Mouse (Mus musculus) MEL (cell line): ENCODE data around the gene Dnah14. TPM values are rescaled to one million over a fixed set of nuclear protein-coding genes. Genes with fewer than 3 reads are reported as not detected.

ENCODE experiments used
- DNase-seq: peaks from one replicate; pipeline ENCODE4 v3.0.0; 2011; ENCODE audit warnings: low read depth, low spot score
- H3K27ac ChIP-seq: 2 replicates; pipeline ENCODE4 v1.5.1; 2012; ENCODE audit warnings: low read depth, mild to moderate bottlenecking, control low read depth, low read length, moderate library complexity; ENCODE audit not compliant: control insufficient read depth
- H3K27me3 ChIP-seq, 2 experiments: fragments of 150-350 bp in 1 of 2; sonication (generic) in 1 of 2; 2 replicates each; pipeline ENCODE4 v1.6.1; 2012; ENCODE audit warnings: low read length in 2 of 2, mild to moderate bottlenecking in 2 of 2, improper control_type of control experiment in 1 of 2, moderate library complexity in 1 of 2; ENCODE audit not compliant: insufficient read depth in 2 of 2, control insufficient read depth in 1 of 2
- H3K36me3 ChIP-seq, 2 experiments: 2 replicates each; pipeline ENCODE4 v1.6.1; 2012 to 2014; ENCODE audit warnings: low read length in 2 of 2, improper control_type of control experiment in 1 of 2, inconsistent platforms in 1 of 2, mild to moderate bottlenecking in 1 of 2; ENCODE audit not compliant: insufficient read depth in 2 of 2, control insufficient read depth in 1 of 2
- H3K4me1 ChIP-seq, 2 experiments: fragments of 150-350 bp in 1 of 2; sonication (generic) in 1 of 2; 2 replicates each; pipeline ENCODE4 v1.6.1; 2012; ENCODE audit warnings: low read length in 2 of 2, improper control_type of control experiment in 1 of 2, mild to moderate bottlenecking in 1 of 2; ENCODE audit not compliant: insufficient read depth in 2 of 2, control insufficient read depth in 1 of 2
- H3K4me3 ChIP-seq, 2 experiments: fragments of 150-350 bp in 1 of 2; sonication (generic) in 1 of 2; 2 replicates each; pipeline ENCODE4 v1.5.1; 2012; ENCODE audit warnings: low read depth in 2 of 2, low read length in 2 of 2, mild to moderate bottlenecking in 2 of 2, moderate library complexity in 2 of 2, control low read depth in 1 of 2, improper control_type of control experiment in 1 of 2; ENCODE audit not compliant: control insufficient read depth in 1 of 2, insufficient read depth in 1 of 2
- H3K79me2 ChIP-seq: 2 replicates; pipeline ENCODE4 v1.6.1; 2012; ENCODE audit warnings: mild to moderate bottlenecking, low read length, moderate library complexity; ENCODE audit not compliant: control insufficient read depth, poor library complexity, insufficient read depth
- H3K9ac ChIP-seq: 2 replicates; pipeline ENCODE4 v1.6.1; 2012; ENCODE audit warnings: low read depth, mild to moderate bottlenecking, control low read depth, low read length, moderate library complexity; ENCODE audit not compliant: control insufficient read depth, poor library complexity, severe bottlenecking
- H3K9me3 ChIP-seq: fragments of 150-350 bp; sonication (generic); replicated peaks from 2 replicates; pipeline ENCODE4 v1.6.1; 2012; ENCODE audit warnings: mild to moderate bottlenecking, low read length, improper control_type of control experiment, moderate library complexity; ENCODE audit not compliant: insufficient read depth
- BHLHE40 ChIP-seq: IDR thresholded peaks from 2 replicates; pipeline ENCODE4 v1.6.1; 2012; ENCODE audit warnings: low read depth, mild to moderate bottlenecking, inconsistent platforms, low read length, improper control_type of control experiment, borderline replicate concordance
- CHD1 ChIP-seq: IDR thresholded peaks from 2 replicates; pipeline ENCODE4 v1.6.1; 2012; ENCODE audit warnings: low read depth, mild to moderate bottlenecking, inconsistent platforms, low read length, improper control_type of control experiment
- CTCF ChIP-seq, 3 experiments: IDR thresholded peaks in 2 of 3; conservative IDR thresholded peaks in 1 of 3; 2 replicates each; pipeline ENCODE4 v1.5.1; 2011 to 2012; ENCODE audit warnings: low read length in 3 of 3, low read depth in 2 of 3, mild to moderate bottlenecking in 2 of 3, improper control_type of control experiment in 1 of 3, inconsistent platforms in 1 of 3, mixed read lengths in 1 of 3, moderate library complexity in 1 of 3; ENCODE audit not compliant: control insufficient read depth in 1 of 3, insufficient read depth in 1 of 3, poor library complexity in 1 of 3, severe bottlenecking in 1 of 3
- ELF1 ChIP-seq: IDR thresholded peaks from 2 replicates; pipeline ENCODE4 v1.6.1; 2014; ENCODE audit warnings: low read depth, mild to moderate bottlenecking, inconsistent platforms, low read length, improper control_type of control experiment, moderate library complexity
- EP300 ChIP-seq, 2 experiments: IDR thresholded peaks; 2 replicates each; pipeline ENCODE4 v1.6.1; 2011; ENCODE audit warnings: improper control_type of control experiment in 2 of 2, low read length in 2 of 2, low read depth in 1 of 2, mild to moderate bottlenecking in 1 of 2
- ETS1 ChIP-seq: IDR thresholded peaks from 2 replicates; pipeline ENCODE4 v1.6.1; 2012; ENCODE audit warnings: low read depth, mild to moderate bottlenecking, inconsistent platforms, low read length, improper control_type of control experiment, moderate library complexity
- GABPA ChIP-seq: IDR thresholded peaks from 2 replicates; pipeline ENCODE4 v1.6.1; 2012; ENCODE audit warnings: low read depth, mild to moderate bottlenecking, inconsistent platforms, low read length, improper control_type of control experiment, moderate library complexity
- HCFC1 ChIP-seq: IDR thresholded peaks from 2 replicates; pipeline ENCODE4 v1.6.1; 2012; ENCODE audit warnings: low read depth, mild to moderate bottlenecking, inconsistent platforms, low read length, improper control_type of control experiment, moderate library complexity
- KAT2A ChIP-seq: conservative IDR thresholded peaks from 2 replicates; pipeline ENCODE4 v1.6.1; 2012; ENCODE audit warnings: low read depth, low read length, improper control_type of control experiment, inconsistent platforms
- MAFK ChIP-seq: IDR thresholded peaks from 2 replicates; pipeline ENCODE4 v1.6.1; 2011; ENCODE audit warnings: low read depth, mild to moderate bottlenecking, low read length, improper control_type of control experiment, borderline replicate concordance
- POLR2A ChIP-seq, 2 experiments: IDR thresholded peaks; 2 replicates each; pipeline ENCODE4 v1.6.1; 2011 to 2012; ENCODE audit warnings: low read length in 2 of 2, mild to moderate bottlenecking in 2 of 2, control low read depth in 1 of 2, improper control_type of control experiment in 1 of 2, low read depth in 1 of 2, moderate library complexity in 1 of 2; ENCODE audit not compliant: control insufficient read depth in 1 of 2, insufficient read depth in 1 of 2, poor library complexity in 1 of 2
- POLR2AphosphoS5 ChIP-seq: IDR thresholded peaks from 2 replicates; pipeline ENCODE4 v1.6.1; 2012; ENCODE audit warnings: low read depth, borderline replicate concordance, mild to moderate bottlenecking, inconsistent platforms, low read length, moderate library complexity, mixed read lengths
- RAD21 ChIP-seq: IDR thresholded peaks from 2 replicates; pipeline ENCODE4 v1.6.1; 2011; ENCODE audit warnings: mild to moderate bottlenecking, low read depth, low read length, improper control_type of control experiment
- RCOR1 ChIP-seq: IDR thresholded peaks from 2 replicates; pipeline ENCODE4 v1.6.1; 2012; ENCODE audit warnings: low read depth, mild to moderate bottlenecking, inconsistent platforms, low read length, improper control_type of control experiment
- TAL1 ChIP-seq: IDR thresholded peaks from 2 replicates; pipeline ENCODE4 v1.6.1; 2012; ENCODE audit warnings: mild to moderate bottlenecking, inconsistent platforms, low read length, moderate library complexity, mixed read lengths
- USF1 ChIP-seq: IDR thresholded peaks from 2 replicates; pipeline ENCODE4 v1.6.1; 2014; ENCODE audit warnings: low read depth, mild to moderate bottlenecking, inconsistent platforms, low read length, improper control_type of control experiment, moderate library complexity
- ZC3H11A ChIP-seq: IDR thresholded peaks from 2 replicates; pipeline ENCODE4 v1.6.1; 2012; ENCODE audit warnings: low read depth, mild to moderate bottlenecking, inconsistent platforms, low read length, improper control_type of control experiment
- ZNF384 ChIP-seq: IDR thresholded peaks from 2 replicates; pipeline ENCODE4 v1.6.1; 2012; ENCODE audit warnings: low read depth, mild to moderate bottlenecking, inconsistent platforms, low read length, improper control_type of control experiment
- polyA plus RNA-seq, 2 experiments: library from polyadenylated mRNA; stranded (reverse) in 1 of 2; unstranded in 1 of 2; fragments of >175 nt in 1 of 2; fragments of >200 nt in 1 of 2; gene quantifications; 2 replicates each; pipeline versions ENCODE4 v1.2.1 to v1.2.4; 2012; ENCODE audit warnings: low replicate concordance in 2 of 2, low read depth in 1 of 2; ENCODE audit not compliant: insufficient read length in 2 of 2, insufficient read depth in 1 of 2, missing spikeins in 1 of 2
- total RNA-seq: library from RNA; depleted of rRNA; stranded (reverse); fragments of 300-350 nt; gene quantifications from 2 replicates; pipeline ENCODE4 v1.2.3, GENCODE M21; 2012

Gene Dnah14
- total and polyA plus RNA-seq, 3 experiments: 0.77 to 1.2 TPM; not detected in 1

GRCm38 (mm10) chr1:181589116-181589515 lies 12.8 kb downstream of the Dnah14 start:
- TF ChIP-seq CHD1 (no peak), ZC3H11A (no peak), ZNF384 (no peak), GABPA (no peak), TAL1 (no peak), MAFK (no peak), RAD21 (no peak), KAT2A (no peak), EP300 (IDR thresholded peaks at IDR 0.05; ENCODE audit: low read depth in 1 of 2, low read length in 2 of 2) (no peak), POLR2A (IDR thresholded peaks at IDR 0.05; ENCODE audit: control insufficient read depth in 1 of 2, insufficient read depth in 1 of 2, low read depth in 1 of 2, low read length in 2 of 2, poor library complexity in 1 of 2) (no peak), ELF1 (no peak), USF1 (no peak)
- H3K79me2 ChIP-seq: no peaks in the 10 kb centered on the region
- H3K27ac ChIP-seq: no peak overlapping the region
- H3K27me3 ChIP-seq: peaks cover 2 to 6% of the 10 kb centered on the region in 2 experiments
- no peak overlapping the region for H3K9ac ChIP-seq
- H3K4me1 ChIP-seq: no peaks in the 10 kb centered on the region
- H3K4me3 ChIP-seq: no peak overlapping the region
- no peak for DNase-seq
- no peaks in the 10 kb centered on the region for H3K9me3 ChIP-seq
- H3K36me3 ChIP-seq: no peaks in the 10 kb centered on the region

DNA sequence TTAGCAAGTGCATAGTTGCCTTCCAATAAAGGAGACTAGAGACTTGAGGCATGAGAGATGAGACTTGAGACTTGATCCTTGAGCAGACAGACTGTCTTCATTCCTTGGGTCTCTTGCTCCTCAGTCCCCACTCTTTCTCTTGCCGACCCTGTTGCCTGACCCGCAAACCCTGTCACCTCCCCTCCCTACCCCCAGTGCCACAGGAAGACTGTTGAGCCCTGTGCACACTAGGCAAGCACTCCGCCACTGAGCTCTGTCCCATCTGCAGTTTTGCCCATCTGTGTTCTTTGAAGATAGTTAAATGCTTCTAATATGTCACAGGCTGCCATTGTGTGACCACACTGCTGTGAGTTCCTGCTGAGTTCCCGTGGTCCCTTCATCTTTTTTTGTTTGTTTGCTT lies 23.0 kb downstream of the Dnah14 start:
- Histone ChIP-seq H3K36me3 (no peaks in the 10 kb centered on the region), H3K9me3 (no peaks in the 10 kb centered on the region), H3K79me2 (no peaks in the 10 kb centered on the region), H3K9ac (no peak overlapping the region), H3K27ac (no peak overlapping the region), H3K4me1 (no peaks in the 10 kb centered on the region), H3K27me3 (peaks cover 10 to 15% of the 10 kb centered on the region in 2 experiments; a peak in 3 of 4 replicates), H3K4me3 (no peak overlapping the region)
- no peak for TF ChIP-seq RCOR1
- TF ChIP-seq BHLHE40: no peak
- TF ChIP-seq ETS1: no peak
- TF ChIP-seq CTCF (IDR thresholded peaks at IDR 0.05 in 2 of 3, conservative IDR thresholded peaks at IDR 0.05 in 1 of 3; ENCODE audit: control insufficient read depth in 1 of 3, insufficient read depth in 1 of 3, low read depth in 2 of 3, low read length in 3 of 3, poor library complexity in 1 of 3, severe bottlenecking in 1 of 3): no peak
- TF ChIP-seq POLR2AphosphoS5: no peak
- no peak for TF ChIP-seq HCFC1
- no peak for DNase-seq
